In the genomic region with DNA sequence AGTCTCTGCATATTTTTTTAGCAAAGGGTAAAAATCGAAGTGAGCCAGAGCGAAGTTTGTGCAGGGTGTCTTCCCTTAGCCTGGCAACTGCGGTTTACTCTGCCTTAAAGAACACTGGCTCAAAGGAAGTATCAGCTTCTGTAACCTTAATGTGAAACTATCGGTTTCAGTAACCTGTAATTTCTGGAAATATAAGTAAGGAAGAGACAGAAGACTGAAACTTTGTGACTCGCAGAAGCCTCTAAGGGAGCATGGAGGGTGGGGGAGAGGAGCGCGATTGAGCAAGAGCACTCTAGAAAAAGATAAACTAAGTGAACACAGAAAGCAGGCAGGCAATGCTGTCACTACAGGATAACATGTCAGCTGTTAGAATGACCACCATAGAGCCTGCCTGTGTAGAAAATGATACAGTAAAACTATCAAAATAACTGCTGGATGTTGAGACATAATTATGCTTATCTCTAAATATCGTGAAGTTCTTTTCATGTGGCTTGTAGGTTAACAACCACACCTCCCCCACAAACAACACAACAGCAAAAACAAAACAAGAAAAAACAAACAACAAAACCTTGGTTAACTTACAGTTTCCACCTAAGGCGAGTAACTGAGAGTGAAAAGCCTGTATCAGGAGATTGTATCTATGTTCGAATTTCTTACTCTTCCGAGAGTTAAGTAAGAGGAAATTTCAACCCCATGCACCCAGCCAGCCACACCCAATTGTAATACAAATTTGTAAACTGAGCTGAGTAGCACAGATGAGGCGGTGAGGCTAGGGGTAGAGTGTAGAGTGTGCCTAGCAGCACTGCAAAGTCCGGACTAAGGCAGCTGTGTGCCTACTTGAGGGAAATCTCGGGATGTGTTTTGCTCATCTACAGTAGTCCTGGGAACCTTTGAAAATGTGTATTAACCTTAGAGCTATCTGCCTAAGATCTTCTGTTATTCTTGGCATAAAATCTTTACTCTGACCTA, we compare ENCODE assay signal across 8 mouse cellular contexts. TPM values are rescaled to one million over a fixed set of nuclear protein-coding genes. Genes with fewer than 3 reads are reported as not detected.
DNase-seq lines count a peak whose midpoint lies in the region; ATAC-seq and TF ChIP-seq lines count a peak whose summit lies in the region.

No protein-coding gene starts in this region.

- no peak for TF ChIP-seq POLR2A in thymus, adult 2 months (IDR thresholded peaks at IDR 0.05; ENCODE audit: control insufficient read depth, extremely low read depth, insufficient read depth, low read length, poor library complexity)
- TF ChIP-seq POLR2A in olfactory bulb, adult 2 months (IDR thresholded peaks at IDR 0.05; ENCODE audit: insufficient read depth, low read depth, low read length) = no peak

- ATAC-seq in hindbrain, embryonic 11.5 days (ENCODE audit: low FRiP score) = peak; percentile 45; the same call in 1 of the 2 replicates
- ATAC-seq in liver, postnatal 0 days = peak; percentile 81

- H3K4me2 ChIP-seq in hindbrain, embryonic 11.5 days (replicated peaks; ENCODE audit: low read depth, low read length) = peak overlapping the region; percentile 49
- H3K4me2 ChIP-seq in liver, postnatal 0 days (ENCODE audit: low read depth, low read length) = peak overlapping the region; percentile 84

- WGBS in thymus, adult 2 months = 15% methylated on average over 14 of the region's 14 CpGs
- 23% methylated on average over 14 of the region's 14 CpGs for WGBS in hindbrain, embryonic 11.5 days
- 9% methylated on average over 14 of the region's 14 CpGs for WGBS in liver, postnatal 0 days (ENCODE audit: insufficient replicate concordance)
- 18% methylated on average over 14 of the region's 14 CpGs for WGBS in olfactory bulb, adult 2 months

- no peaks in the 10 kb centered on the region for H3K9me3 ChIP-seq in hindbrain, embryonic 11.5 days (ENCODE audit: control insufficient read depth, low read length)
- H3K9me3 ChIP-seq in liver, postnatal 0 days (ENCODE audit: low read length) = no peaks in the 10 kb centered on the region

- TF ChIP-seq CTCF in thymus, adult 2 months (IDR thresholded peaks at IDR 0.05; ENCODE audit: borderline replicate concordance, control insufficient read depth, extremely low read depth, insufficient read depth, low read length, poor library complexity) = no peak
- no peak for TF ChIP-seq CTCF in liver, postnatal 0 days (IDR thresholded peaks at IDR 0.05; ENCODE audit: low read depth)
- TF ChIP-seq CTCF in olfactory bulb, adult 2 months (IDR thresholded peaks at IDR 0.05; ENCODE audit: insufficient read depth, low read depth, low read length) = no peak

- H3K9ac ChIP-seq in hindbrain, embryonic 11.5 days (ENCODE audit: low read depth, low read length) = peak overlapping the region; percentile 70
- peak overlapping the region; percentile 77 for H3K9ac ChIP-seq in liver, postnatal 0 days (replicated peaks)

- no peaks in the 10 kb centered on the region for H3K27me3 ChIP-seq in thymus, adult 2 months (ENCODE audit: control insufficient read depth, insufficient read depth, low read length)
- no peaks in the 10 kb centered on the region for H3K27me3 ChIP-seq in hindbrain, embryonic 11.5 days (ENCODE audit: control insufficient read depth, insufficient read depth, low read length)
- no peaks in the 10 kb centered on the region for H3K27me3 ChIP-seq in liver, postnatal 0 days (ENCODE audit: insufficient read depth, low read length)

- peak; percentile 75; the same call in 1 of the 2 replicates for TF ChIP-seq EP300 in liver, postnatal 0 days (IDR thresholded peaks at IDR 0.05; ENCODE audit: low read depth)

- DNase-seq in thymus, adult 2 months = no peak
- no peak for DNase-seq in thymus, adult 18-20 months
- peak; percentile 36 for DNase-seq in embryo, embryonic 11 days
- DNase-seq in hindbrain, embryonic 11.5 days (ENCODE audit: low spot score) = no peak
- DNase-seq in liver, postnatal 0 days = peak; percentile 41
- no peak for DNase-seq in gastrocnemius, postnatal 10 days
- no peak for DNase-seq in testis, postnatal 14 days (ENCODE audit: low spot score)

- peak overlapping the region; percentile 22; the same call in 1 of the 2 replicates for H3K27ac ChIP-seq in thymus, adult 2 months (ENCODE audit: control insufficient read depth, insufficient read depth, low read length)
- H3K27ac ChIP-seq in hindbrain, embryonic 11.5 days (ENCODE audit: low read depth, low read length) = peak overlapping the region; percentile 63; the same call in 1 of the 2 replicates
- H3K27ac ChIP-seq in liver, postnatal 0 days (ENCODE audit: low read depth) = peak overlapping the region; percentile 98
- no peak overlapping the region for H3K27ac ChIP-seq in olfactory bulb, adult 2 months (ENCODE audit: insufficient read depth, low read depth, low read length)

- peak overlapping the region; percentile 68 for H3K4me3 ChIP-seq in thymus, adult 2 months (ENCODE audit: control insufficient read depth, insufficient read depth, low read length)
- H3K4me3 ChIP-seq in hindbrain, embryonic 11.5 days (ENCODE audit: low read depth, low read length) = peak overlapping the region; percentile 44
- H3K4me3 ChIP-seq in liver, postnatal 0 days (ENCODE audit: low read depth, low read length) = peak overlapping the region; percentile 75
- peak overlapping the region; percentile 48 for H3K4me3 ChIP-seq in olfactory bulb, adult 2 months (ENCODE audit: insufficient read depth, low read depth, low read length)

- H3K36me3 ChIP-seq in thymus, adult 2 months (ENCODE audit: control insufficient read depth, insufficient read depth, low read length) = no peaks in the 10 kb centered on the region
- H3K36me3 ChIP-seq in hindbrain, embryonic 11.5 days (ENCODE audit: control insufficient read depth, insufficient read depth, low read length) = no peaks in the 10 kb centered on the region
- H3K36me3 ChIP-seq in liver, postnatal 0 days (replicated peaks; ENCODE audit: insufficient read depth, low read length) = no peaks in the 10 kb centered on the region

- H3K4me1 ChIP-seq in thymus, adult 2 months (replicated peaks; ENCODE audit: control insufficient read depth, insufficient read depth, low read length) = peaks cover 2% of the 10 kb centered on the region; the same call in 1 of the 2 replicates
- no peaks in the 10 kb centered on the region for H3K4me1 ChIP-seq in hindbrain, embryonic 11.5 days (replicated peaks; ENCODE audit: control insufficient read depth, insufficient read depth, low read length)
- peaks cover 10% of the 10 kb centered on the region; the same call in 1 of the 2 replicates for H3K4me1 ChIP-seq in liver, postnatal 0 days (ENCODE audit: insufficient read depth)
- 0 out of 2 replicates have a peak, but pooled peaks cover 2% of the 10 kb centered on the region for H3K4me1 ChIP-seq in olfactory bulb, adult 2 months (ENCODE audit: control insufficient read depth, insufficient read depth, low read length)

RNA-seq across cellular contexts. Expression of gene Nqo2, which starts 0.9 kb away (rescaled TPM):
- polyA plus RNA-seq in thymus, adult 2 months (2012; rRNA removed) = 2.8 and 3.5 TPM in 2 replicates
- polyA plus RNA-seq in hindbrain, embryonic 11.5 days (2014; fragmentation: Nextera tagmentation; extraction: Ambion mirVana) = 21.6 and 23.4 TPM in 2 replicates
- 22.5 and 23.0 TPM in 2 replicates for polyA plus RNA-seq in liver, postnatal 0 days (2015; fragmentation: Nextera tagmentation; extraction: Ambion mirVana)
- not detected in 2 replicates for polyA plus RNA-seq in olfactory bulb, adult 2 months (2012; ENCODE audit: insufficient read depth, insufficient read length, low replicate concordance, missing spikeins)
- 10 to 100 TPM; 13.6 to 16.8 TPM for total RNA-seq in gastrocnemius, postnatal 10 days (2021)

RNA-seq across cellular contexts. Expression of gene Ripk1, which starts 36.8 kb away (rescaled TPM):
- polyA plus RNA-seq in thymus, adult 2 months (2012; rRNA removed) = 8.9 and 14.1 TPM in 2 replicates
- 8.9 and 10.1 TPM in 2 replicates for polyA plus RNA-seq in hindbrain, embryonic 11.5 days (2014; fragmentation: Nextera tagmentation; extraction: Ambion mirVana)
- polyA plus RNA-seq in liver, postnatal 0 days (2015; fragmentation: Nextera tagmentation; extraction: Ambion mirVana) = 10.4 and 11.3 TPM in 2 replicates
- polyA plus RNA-seq in olfactory bulb, adult 2 months (2012; ENCODE audit: insufficient read depth, insufficient read length, low replicate concordance, missing spikeins) = not detected in 2 replicates
- total RNA-seq in gastrocnemius, postnatal 10 days (2021) = 10 to 100 TPM in 1 of 2 experiments, 1 to 10 TPM in 1; 8.5 to 11.2 TPM

RNA-seq across cellular contexts. Expression of gene Serpinb6a, which starts 37.3 kb away (rescaled TPM):
- polyA plus RNA-seq in thymus, adult 2 months (2012; rRNA removed) = 48.3 and 50.2 TPM in 2 replicates
- polyA plus RNA-seq in hindbrain, embryonic 11.5 days (2014; fragmentation: Nextera tagmentation; extraction: Ambion mirVana) = 36.1 and 38.7 TPM in 2 replicates
- polyA plus RNA-seq in liver, postnatal 0 days (2015; fragmentation: Nextera tagmentation; extraction: Ambion mirVana) = 26.0 and 28.3 TPM in 2 replicates
- polyA plus RNA-seq in olfactory bulb, adult 2 months (2012; ENCODE audit: insufficient read depth, insufficient read length, low replicate concordance, missing spikeins) = not detected in 2 replicates
- total RNA-seq in gastrocnemius, postnatal 10 days (2021) = 10 to 100 TPM; 68.8 to 77.6 TPM

RNA-seq across cellular contexts. Expression of gene Serpinb6c, which starts 59.8 kb away (rescaled TPM):
- 0.09 and 0.28 TPM in 2 replicates for polyA plus RNA-seq in thymus, adult 2 months (2012; rRNA removed)
- polyA plus RNA-seq in hindbrain, embryonic 11.5 days (2014; fragmentation: Nextera tagmentation; extraction: Ambion mirVana) = 0.25 TPM in 1 of 2 replicates, not detected in the other
- not detected in 2 replicates for polyA plus RNA-seq in liver, postnatal 0 days (2015; fragmentation: Nextera tagmentation; extraction: Ambion mirVana)
- not detected in 2 replicates for polyA plus RNA-seq in olfactory bulb, adult 2 months (2012; ENCODE audit: insufficient read depth, insufficient read length, low replicate concordance, missing spikeins)
- under 1 TPM; 0.31 to 0.45 TPM for total RNA-seq in gastrocnemius, postnatal 10 days (2021)

Comparison
In these comparisons a context has a peak if more than half of its experiments do, and no peak if none do; other contexts are left out.
1. DNase-seq: peak in embryo, embryonic 11 days (single experiment) and liver, postnatal 0 days (single experiment); none in thymus, adult 2 months (single experiment), thymus, adult 18-20 months (0 of 2), hindbrain, embryonic 11.5 days (single experiment), gastrocnemius, postnatal 10 days (single experiment) and testis, postnatal 14 days (single experiment).
2. Peak in every context shown above with its lines, with median percentiles within 50 percentile points of each other: H3K4me3 ChIP-seq.